Mouse (Mus musculus): Measurements from ENCODE around the gene Troap. TPM values are rescaled to one million over a fixed set of nuclear protein-coding genes. Genes with fewer than 3 reads are reported as not detected.

The Troap gene
- polyA plus RNA-seq, 1 experiment from 2014 or later, result 4.6 TPM

DNA sequence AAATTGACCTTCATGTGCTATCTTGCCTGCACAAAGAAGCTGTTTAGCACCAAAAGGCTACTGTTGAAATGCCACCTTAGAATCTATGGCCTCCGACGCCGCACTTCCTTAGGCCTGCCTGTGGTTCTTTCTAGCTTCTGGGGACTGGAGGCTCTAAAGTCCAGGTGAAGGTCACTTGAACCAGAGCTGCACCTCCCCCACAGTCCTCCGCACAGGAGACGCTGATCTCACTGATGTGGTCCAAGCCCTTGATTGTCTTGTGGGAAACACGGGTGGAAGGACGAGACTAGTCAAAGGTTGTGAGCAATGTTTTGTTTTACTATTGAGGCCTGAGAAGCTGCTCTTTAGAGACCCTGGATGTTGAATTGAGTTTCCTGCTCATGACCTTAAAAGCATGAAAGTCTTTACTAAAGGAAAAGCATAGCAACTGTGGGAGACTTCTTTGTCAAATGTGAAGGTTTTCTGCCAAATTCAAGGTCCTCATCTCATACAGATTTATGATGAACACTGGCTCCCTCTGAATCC, 41.6 kb upstream of the Troap start:
- no peak for ATAC-seq (ENCODE audit: low FRiP score)
- Histone ChIP-seq H3K27ac (replicated peaks) (no peak overlapping the region), H3K27me3 (replicated peaks) (peaks cover 20% of the 10 kb centered on the region), H3K4me1 (peaks cover 18% of the 10 kb centered on the region), H3K9me3 (replicated peaks) (no peaks in the 10 kb centered on the region), H3K4me2 (peak overlapping the region; percentile 19; the same call in 1 of the 2 replicates), H3K36me3 (no peaks in the 10 kb centered on the region), H3K9ac (replicated peaks) (no peak overlapping the region), H3K4me3 (replicated peaks) (no peak overlapping the region)
- WGBS, result 82% methylated on average over 7 of the region's 7 CpGs

DNA sequence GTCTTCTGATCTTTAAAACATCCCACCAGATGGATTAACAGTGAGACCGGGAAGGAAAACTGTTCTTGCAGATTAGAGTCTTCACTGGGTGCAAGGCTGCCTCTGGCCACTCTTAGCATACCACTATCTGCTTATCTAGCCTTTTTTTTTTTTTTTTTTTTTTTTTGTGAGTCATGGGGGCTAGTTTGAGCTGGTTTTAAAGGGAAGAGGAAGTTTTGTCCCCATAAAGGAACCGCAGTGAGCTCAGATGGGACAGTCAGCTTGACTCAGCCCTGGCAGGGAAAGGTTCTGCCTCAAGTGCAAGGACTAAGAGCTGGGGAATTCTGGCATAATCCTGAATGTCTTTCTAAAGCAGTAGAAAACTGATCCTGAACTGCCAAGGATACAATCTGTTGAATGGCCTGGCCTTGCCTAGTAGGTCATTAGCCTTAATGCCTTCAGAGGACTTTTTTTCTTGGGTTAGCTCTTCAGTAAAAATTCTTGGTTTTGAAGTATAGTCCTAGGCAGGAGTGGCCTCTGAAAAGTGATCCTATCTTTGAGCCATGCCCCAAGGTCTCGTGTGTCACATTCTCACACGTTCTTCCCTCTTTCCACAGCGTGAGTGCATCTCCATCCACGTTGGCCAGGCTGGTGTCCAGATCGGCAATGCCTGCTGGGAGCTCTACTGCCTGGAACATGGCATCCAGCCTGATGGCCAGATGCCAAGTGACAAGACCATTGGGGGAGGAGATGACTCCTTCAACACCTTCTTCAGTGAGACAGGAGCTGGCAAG, 40.7 kb upstream of the Troap start:
- no peak overlapping the region for H3K4me2 ChIP-seq
- H3K36me3 ChIP-seq, result no peaks in the 10 kb centered on the region
- no peak overlapping the region for H3K27ac ChIP-seq (replicated peaks)
- no peaks in the 10 kb centered on the region for H3K9me3 ChIP-seq (replicated peaks)
- H3K9ac ChIP-seq (replicated peaks), result no peak overlapping the region
- H3K4me3 ChIP-seq (replicated peaks), result no peak overlapping the region
- 86% methylated on average over 7 of the region's 7 CpGs for WGBS
- no peak for ATAC-seq (ENCODE audit: low FRiP score)
- H3K27me3 ChIP-seq (replicated peaks), result peaks cover 20% of the 10 kb centered on the region
- peaks cover 18% of the 10 kb centered on the region for H3K4me1 ChIP-seq

DNA sequence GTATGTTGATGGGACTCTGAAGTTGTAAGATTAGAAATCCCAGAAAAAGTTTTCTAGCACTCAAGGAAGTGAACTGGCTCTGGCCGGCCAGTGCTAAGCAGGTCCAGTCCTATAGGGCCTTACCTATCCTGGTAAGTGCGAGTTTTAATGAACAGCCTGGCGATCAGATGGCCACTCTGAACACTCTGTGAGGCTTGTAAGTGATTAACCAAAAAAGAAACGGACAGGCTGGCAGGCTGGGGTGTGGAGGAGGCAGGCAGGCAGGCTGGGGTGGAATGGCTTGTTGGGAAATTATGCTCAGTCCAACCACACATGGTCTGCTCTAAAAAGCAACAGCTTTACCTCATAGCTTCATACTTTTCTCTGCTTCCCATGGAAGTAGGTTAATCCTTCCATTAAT, 38.9 kb upstream of the Troap start:
- H3K9me3 ChIP-seq (replicated peaks), result no peaks in the 10 kb centered on the region
- H3K27ac ChIP-seq (replicated peaks), result no peak overlapping the region
- no peaks in the 10 kb centered on the region for H3K36me3 ChIP-seq
- H3K9ac ChIP-seq (replicated peaks), result no peak overlapping the region
- no peak overlapping the region for H3K4me2 ChIP-seq
- WGBS, result 92% methylated on average over 4 of the region's 4 CpGs
- H3K4me1 ChIP-seq, result peaks cover 4% of the 10 kb centered on the region
- ATAC-seq (ENCODE audit: low FRiP score), result no peak
- H3K4me3 ChIP-seq (replicated peaks), result no peak overlapping the region
- peaks cover 6% of the 10 kb centered on the region; the same call in 1 of the 2 replicates for H3K27me3 ChIP-seq (replicated peaks)

DNA sequence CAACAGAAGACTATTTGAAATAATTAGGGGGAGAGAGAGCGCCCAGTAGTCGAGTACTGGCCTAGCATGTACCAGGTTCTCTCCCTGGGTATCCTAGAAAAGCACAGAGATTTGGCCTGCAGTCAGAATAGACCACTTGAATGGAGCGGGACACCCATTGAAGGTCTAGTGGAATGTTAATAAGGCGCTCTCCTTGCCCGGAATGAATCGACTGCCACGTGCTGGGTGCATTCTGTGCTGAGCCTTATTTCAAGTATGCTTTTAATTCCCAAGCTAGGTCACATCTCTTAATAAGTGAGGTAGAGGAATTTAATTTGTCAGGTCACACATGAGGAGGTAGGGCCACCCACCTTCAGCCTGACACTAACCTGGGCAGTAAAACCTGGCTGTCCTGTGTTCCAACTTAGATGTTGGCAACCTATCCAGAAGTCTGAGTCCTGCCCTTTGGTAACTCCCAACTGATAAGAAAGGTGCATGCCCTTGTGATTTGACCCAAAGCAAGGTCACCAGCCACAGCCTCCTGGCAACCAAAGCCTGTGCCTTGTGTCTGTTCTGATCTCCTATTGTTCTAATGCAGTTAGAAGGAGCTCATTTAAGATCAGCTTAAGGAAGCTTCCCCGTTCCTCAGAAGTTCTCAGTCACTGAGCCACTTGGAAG, 38.0 kb upstream of the Troap start:
- Histone ChIP-seq H3K4me3 (replicated peaks) (no peak overlapping the region), H3K36me3 (no peaks in the 10 kb centered on the region), H3K9me3 (replicated peaks) (no peaks in the 10 kb centered on the region), H3K4me2 (no peak overlapping the region), H3K9ac (replicated peaks) (no peak overlapping the region), H3K27ac (replicated peaks) (no peak overlapping the region), H3K4me1 (peaks cover 2% of the 10 kb centered on the region), H3K27me3 (replicated peaks) (peaks cover under 1% of the 10 kb centered on the region; the same call in 1 of the 2 replicates)
- 91% methylated on average over 8 of the region's 8 CpGs for WGBS
- ATAC-seq (ENCODE audit: low FRiP score), result no peak

DNA sequence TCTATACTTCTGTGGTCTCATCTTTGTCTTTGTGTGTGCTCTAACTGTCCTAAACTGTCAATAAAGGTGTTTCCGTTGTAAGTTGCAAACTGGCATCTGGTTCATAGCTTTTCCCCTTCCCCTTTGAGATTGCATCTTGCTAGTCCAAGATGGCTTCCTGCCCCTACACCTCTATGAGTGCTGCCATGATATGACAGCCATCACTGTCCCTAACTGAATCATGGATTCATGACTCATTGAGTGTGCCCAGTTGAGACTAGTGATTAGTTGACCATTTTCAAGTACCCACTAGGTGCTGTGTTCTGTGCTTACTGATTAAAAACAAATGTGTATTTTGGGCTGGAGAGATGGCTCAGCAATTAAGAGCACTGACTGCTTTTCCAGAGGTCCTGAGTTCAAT, 36.4 kb upstream of the Troap start:
- no peak for ATAC-seq (ENCODE audit: low FRiP score)
- no peak overlapping the region for H3K27ac ChIP-seq (replicated peaks)
- 100% methylated on average over 1 of the region's 1 CpGs for WGBS
- peaks cover 5% of the 10 kb centered on the region for H3K4me1 ChIP-seq
- H3K9ac ChIP-seq (replicated peaks), result no peak overlapping the region
- no peak overlapping the region for H3K4me3 ChIP-seq (replicated peaks)
- no peaks in the 10 kb centered on the region for H3K9me3 ChIP-seq (replicated peaks)
- H3K36me3 ChIP-seq, result no peaks in the 10 kb centered on the region
- H3K27me3 ChIP-seq (replicated peaks), result no peaks in the 10 kb centered on the region
- H3K4me2 ChIP-seq, result no peak overlapping the region

DNA sequence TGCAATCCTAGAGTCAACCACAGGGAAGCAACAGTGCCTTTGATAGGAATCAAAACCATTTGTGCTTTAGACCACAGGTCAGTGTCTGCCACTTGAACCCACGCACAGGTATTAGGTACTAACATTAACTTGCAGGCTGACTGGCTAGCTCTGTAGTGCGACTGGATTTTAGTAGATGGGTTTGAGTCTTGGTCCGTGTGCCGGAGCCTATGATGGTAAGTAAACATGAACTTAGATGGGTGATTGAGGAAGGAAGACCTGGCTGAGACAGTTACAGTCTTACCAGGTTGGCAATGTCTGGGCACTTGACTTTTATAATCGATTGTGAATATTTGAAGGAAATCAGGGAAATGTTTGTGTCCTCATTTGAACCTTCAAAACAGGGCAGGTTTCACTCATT, 35.6 kb upstream of the Troap start:
- WGBS, result 90% methylated on average over 5 of the region's 5 CpGs
- ATAC-seq (ENCODE audit: low FRiP score), result no peak
- Histone ChIP-seq H3K27ac (replicated peaks) (no peak overlapping the region), H3K36me3 (no peaks in the 10 kb centered on the region), H3K27me3 (replicated peaks) (no peaks in the 10 kb centered on the region), H3K4me2 (no peak overlapping the region), H3K9ac (replicated peaks) (no peak overlapping the region), H3K4me1 (peaks cover 5% of the 10 kb centered on the region), H3K9me3 (replicated peaks) (no peaks in the 10 kb centered on the region), H3K4me3 (replicated peaks) (no peak overlapping the region)

DNA sequence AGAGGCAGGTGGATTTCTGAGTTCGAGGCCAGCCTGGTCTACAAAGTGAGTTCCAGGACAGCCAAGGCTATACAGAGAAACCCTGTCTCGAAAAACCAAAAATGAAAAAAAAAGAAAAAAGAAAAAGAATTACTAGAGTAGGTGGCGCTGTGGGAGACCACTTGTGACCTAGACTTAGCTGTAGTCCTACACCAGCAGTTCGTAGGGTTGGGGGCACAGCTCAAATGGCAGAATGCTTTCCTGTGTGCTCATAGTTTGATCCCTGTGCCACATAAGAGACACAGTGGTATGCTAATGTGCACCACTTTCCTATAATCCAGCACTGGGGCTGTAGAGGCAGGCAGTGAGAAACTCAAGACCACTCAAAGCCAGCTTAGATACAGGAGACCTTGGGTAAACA, 35.1 kb upstream of the Troap start:
- Histone ChIP-seq H3K4me1 (peaks cover 5% of the 10 kb centered on the region), H3K4me2 (no peak overlapping the region), H3K27ac (replicated peaks) (no peak overlapping the region), H3K9me3 (replicated peaks) (no peaks in the 10 kb centered on the region), H3K9ac (replicated peaks) (no peak overlapping the region), H3K36me3 (no peaks in the 10 kb centered on the region), H3K4me3 (replicated peaks) (no peak overlapping the region), H3K27me3 (replicated peaks) (no peaks in the 10 kb centered on the region)
- ATAC-seq (ENCODE audit: low FRiP score), result no peak
- 90% methylated on average over 4 of the region's 4 CpGs for WGBS

DNA sequence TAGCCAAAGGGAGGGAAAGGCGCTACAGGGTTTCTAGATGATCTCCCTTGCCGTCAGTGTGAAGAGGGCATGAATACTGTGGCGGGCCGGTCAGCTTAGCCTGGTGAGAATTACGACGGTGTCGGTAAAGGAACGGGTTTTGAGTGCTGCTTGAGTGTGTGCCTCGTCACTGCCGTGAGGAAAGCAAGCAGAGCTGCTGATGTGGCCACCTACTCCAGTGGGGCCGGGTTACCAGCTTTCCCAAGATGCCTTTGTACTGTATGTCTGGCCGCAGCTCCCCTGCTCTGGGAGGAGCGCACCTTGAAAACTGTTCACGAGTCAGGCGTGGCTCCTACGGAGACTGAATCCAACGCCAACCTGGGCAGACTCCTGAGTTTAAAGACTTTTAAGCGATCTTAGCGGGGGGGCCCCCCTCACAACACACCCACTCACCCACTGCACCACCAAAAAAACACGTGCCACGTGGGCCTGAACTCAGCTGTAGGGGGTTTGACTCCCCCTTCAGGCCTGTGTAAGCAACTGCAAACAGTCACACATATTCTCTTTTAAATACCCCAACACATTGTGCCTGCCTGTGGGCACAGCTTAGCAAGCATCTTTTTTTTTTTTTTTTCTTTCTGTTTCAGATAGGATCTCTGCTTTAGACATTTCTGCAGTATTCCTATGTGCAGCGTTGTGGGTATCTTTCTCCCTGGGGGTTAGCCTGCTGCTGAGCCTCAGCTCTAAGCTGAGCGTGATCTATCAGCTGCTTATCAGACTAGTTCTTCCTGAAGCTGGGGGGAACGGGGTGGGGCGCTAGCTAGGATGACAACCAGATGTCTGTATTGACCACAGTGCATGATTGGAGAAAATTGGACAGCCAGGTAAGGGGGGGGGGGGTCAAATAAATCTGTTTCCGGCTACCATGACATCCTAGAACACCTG, 34.1 kb upstream of the Troap start:
- H3K4me2 ChIP-seq, result no peak overlapping the region
- WGBS, result 66% methylated on average over 26 of the region's 26 CpGs
- no peak for ATAC-seq (ENCODE audit: low FRiP score)

DNA sequence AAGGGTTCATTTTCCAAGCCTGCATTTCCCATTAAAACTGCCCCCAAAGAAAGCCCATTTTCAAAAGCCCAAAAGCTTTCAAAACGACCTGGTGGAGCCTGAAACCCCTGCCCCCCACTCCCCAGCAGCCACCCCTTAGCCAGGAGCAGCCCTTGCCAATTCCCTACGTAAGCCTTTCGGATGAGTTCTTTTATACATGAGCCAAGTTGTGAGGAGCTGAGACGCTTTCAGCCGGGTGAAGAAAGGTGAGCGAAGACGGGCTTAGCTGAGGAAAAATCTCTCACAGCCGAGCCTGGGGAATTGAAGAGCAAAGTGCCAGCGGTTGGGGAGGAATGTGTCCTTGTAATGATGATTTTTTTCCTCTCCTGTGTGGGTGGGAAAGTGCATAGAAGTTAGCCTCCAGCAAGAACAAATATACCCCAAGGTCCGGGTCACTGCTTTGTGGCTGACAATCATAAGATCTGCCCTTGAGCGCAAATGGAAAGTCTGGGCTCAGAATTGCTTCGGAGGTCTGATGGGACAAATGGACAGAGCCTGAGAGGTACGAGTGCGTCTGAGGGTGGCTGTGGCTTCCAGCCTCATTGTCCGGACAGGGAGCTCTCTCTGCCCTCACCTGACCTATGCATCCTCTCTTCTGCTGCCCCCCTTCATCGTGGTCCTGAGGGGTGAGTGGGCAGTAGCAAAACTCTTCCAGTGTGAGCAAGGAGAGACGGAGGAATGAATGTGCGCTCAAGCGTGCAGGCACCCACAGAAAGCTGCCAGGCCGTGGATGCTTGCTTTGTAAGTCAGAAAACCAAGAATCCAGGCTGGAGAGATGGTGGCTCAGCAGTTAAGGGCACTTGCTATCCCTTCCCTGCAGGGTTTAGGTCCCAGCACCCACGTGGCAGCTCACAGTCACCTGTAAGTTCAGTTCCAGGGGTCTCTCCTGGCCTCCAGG, 33.2 kb upstream of the Troap start:
- H3K9me3 ChIP-seq (replicated peaks), result no peaks in the 10 kb centered on the region
- ATAC-seq (ENCODE audit: low FRiP score), result no peak
- peaks cover 5% of the 10 kb centered on the region for H3K4me1 ChIP-seq
- no peaks in the 10 kb centered on the region for H3K27me3 ChIP-seq (replicated peaks)
- H3K27ac ChIP-seq (replicated peaks), result no peak overlapping the region
- no peak overlapping the region for H3K4me3 ChIP-seq (replicated peaks)
- 66% methylated on average over 21 of the region's 21 CpGs for WGBS
- H3K9ac ChIP-seq (replicated peaks), result no peak overlapping the region
- H3K4me2 ChIP-seq, result no peak overlapping the region
- no peaks in the 10 kb centered on the region for H3K36me3 ChIP-seq

More for the DNA sequence above, 34.1 kb upstream of the Troap start:
- no peak overlapping the region for H3K4me3 ChIP-seq (replicated peaks)
- no peak overlapping the region for H3K27ac ChIP-seq (replicated peaks)
- no peaks in the 10 kb centered on the region for H3K27me3 ChIP-seq (replicated peaks)
- H3K4me1 ChIP-seq, result peaks cover 5% of the 10 kb centered on the region
- no peaks in the 10 kb centered on the region for H3K9me3 ChIP-seq (replicated peaks)
- H3K9ac ChIP-seq (replicated peaks), result no peak overlapping the region
- H3K36me3 ChIP-seq, result no peaks in the 10 kb centered on the region

DNA sequence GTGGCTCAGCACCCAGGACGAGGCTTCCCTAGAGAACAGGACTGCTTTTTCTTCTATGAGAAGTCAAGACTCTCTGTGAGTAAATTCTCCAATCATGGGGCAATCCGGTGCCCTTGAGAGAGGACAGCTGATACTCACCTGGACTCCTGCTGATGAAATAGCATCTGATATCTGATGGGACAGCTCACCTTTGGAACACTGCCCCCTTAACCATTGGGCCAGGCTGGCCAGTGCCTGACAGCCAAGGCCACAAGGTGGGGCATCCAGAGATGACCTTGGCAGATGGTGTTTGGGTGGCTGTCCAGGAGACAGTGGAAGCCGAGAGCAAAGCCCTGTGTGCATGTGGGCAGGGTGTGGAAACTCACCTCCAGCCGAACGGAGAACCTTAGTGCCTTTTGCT, 32.0 kb upstream of the Troap start:
- Histone ChIP-seq H3K27ac (replicated peaks) (no peak overlapping the region), H3K4me2 (no peak overlapping the region), H3K27me3 (replicated peaks) (no peaks in the 10 kb centered on the region), H3K9me3 (replicated peaks) (no peaks in the 10 kb centered on the region), H3K9ac (replicated peaks) (no peak overlapping the region), H3K36me3 (no peaks in the 10 kb centered on the region), H3K4me3 (replicated peaks) (no peak overlapping the region), H3K4me1 (peaks cover 5% of the 10 kb centered on the region)
- ATAC-seq (ENCODE audit: low FRiP score), result no peak
- 89% methylated on average over 5 of the region's 5 CpGs for WGBS

All from neural tube, embryonic 15.5 days (tissue).